Mouse (Mus musculus) urinary bladder, adult 18-20 months (tissue): ENCODE measurements at regions not wholly inside any gene's neighbourhood (a gene's known extent, or its start where the extent isn't known, plus 50 kb on each side); places are given as distances from the start of the nearest gene placed in this dataset.
A peak's percentile ranks its signal among the peaks of the same experiment; 100 is the strongest.

Experiments used
- DNase-seq, 2 experiments: peaks; one replicate each; pipeline ENCODE4 v3.0.0; 2022; ENCODE audit warnings: low spot score in 2 of 2, mixed read lengths in 2 of 2

DNA sequence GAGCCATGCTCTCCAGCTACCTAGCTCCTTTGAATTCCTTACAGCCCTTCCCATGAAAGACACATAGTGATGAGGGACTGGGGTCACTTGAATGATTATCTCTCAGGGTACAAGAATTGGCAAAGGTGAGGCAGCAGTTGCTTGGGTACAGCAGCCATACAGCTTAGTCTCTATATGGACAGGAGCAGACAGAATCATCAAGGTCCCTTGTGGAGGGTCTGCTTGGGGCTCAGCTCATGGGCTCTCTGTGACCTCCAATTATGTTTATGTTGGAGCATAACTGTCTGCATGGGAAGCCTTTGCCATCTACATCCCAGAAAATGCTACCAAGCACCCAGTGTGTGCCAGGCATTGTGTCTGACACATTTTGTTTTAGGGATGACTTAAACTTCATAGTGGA lies 118.4 kb upstream of the Lhcgr start:
- DNase-seq, result no peak

DNA sequence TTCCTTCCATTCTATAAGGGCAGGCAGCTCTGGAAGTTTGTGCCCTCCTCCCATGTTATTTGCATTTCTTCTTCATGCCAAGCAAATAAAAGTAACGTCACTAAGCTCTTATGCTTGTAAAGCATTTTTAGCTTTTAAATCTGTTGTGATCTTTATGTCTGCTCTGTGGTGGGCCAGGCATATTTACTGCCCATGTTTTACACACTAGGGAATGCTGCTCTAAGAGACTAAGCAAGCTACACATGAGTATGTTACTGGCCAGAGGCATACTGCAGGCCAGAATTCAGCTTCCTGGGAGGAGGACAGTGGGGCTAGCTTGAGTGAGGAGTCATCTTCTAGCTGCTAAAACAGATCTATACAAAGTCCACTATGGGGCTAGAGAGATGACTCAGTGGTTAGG lies 110.0 kb upstream of the Lhcgr start:
- no peak for DNase-seq

DNA sequence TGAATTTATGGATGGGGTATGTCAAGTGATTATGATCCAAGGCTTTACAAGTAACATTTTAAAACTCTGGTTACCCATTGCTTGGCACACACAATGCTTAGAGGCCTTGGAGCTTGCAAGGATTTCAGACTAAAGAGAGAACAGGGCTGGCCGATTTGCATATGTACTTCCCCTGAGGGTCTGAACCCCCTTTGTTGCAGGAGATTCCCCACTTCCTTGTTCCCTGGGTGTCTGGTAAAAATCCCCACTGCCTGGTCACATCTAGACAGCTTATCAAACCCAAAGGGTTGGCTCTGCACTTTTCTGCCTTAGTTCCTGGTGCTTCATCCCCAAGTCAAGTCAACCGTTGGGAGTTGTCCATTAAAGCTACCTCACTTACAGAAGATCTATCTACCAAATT lies 109.1 kb upstream of the Lhcgr start:
- no peak for DNase-seq

DNA sequence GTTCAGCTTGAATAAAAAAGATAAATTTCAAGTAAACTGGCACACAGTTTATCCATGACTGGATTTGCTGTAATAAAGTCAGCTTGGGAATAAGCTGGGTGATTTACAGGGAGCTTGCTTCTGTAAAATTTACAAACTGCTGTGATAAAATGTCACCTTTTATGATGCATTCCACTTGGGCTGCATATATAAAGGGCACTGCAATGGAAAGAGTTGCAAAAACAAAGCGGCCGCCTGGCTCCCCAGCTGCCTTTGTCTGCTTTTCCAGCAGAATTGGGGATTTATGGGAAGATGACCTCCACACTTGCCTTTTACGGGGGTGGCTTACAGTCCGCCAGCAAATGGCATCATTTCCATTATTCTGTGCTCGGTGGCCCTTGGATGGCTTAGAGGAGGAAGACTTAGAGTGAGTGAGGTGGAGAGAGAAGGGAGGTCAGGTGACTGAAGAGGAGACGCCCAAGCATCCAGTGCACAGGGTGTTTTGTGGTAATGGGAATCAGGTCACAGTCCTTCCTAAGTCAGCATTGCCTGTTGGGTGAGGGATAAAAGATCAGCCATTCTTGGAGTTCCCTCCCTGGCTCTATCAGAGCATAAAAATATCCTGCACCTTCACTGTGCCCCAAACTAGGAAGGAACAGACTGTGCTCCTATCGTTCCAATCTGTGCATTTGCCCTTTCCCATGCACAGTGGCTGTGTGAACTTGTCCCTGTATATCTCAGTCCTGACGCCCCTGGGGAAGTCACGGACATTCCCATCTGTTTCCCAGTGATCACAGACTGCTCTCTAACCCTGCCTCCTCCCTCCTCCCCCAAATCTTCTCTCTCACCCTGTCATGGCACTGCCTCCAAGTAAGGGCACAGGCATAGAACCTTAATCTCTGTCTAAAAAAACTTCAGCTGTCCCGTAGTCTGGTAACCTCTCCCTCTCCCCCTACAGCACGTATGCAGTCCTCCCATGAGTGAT lies 107.2 kb upstream of the Lhcgr start:
- no peak for DNase-seq

DNA sequence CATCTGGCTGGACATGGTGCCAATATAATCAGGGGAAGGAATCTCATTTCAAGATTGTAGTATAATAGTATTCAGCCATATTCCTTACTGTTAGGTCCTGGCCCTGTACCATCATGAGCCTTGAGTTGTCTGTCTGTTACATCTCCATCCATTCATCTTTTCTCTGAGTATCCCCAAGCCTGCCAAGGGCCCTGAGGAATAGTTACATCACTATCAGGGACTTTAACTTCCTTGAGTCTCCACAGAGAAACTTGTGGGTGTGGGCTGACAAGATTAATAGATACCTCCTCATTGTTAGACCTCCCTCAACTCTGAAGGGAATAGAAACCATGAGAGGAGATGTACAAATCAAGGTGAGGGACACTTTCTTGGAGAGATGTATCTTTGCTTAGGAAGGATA lies 101.7 kb upstream of the Lhcgr start:
- DNase-seq, result no peak

DNA sequence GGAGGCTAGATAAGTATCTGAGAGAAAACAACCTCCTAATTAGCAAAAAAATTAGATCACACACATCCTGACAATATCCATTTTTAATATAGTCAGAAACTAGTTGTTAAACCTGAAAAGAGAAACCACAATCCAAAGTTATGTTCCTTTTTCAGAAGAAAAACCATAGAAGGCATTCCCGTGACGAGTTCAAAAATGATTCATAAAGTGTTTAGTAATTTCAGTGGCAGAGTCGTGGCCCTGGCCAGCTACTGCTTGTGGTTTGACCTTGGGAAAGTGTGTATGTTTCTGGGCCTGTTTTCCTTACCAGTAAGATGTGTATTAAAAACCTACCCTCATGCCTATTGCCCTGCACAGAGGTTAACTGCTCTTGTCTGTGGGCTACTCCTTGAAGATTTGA lies 93.7 kb upstream of the Lhcgr start:
- DNase-seq, result no peak

DNA sequence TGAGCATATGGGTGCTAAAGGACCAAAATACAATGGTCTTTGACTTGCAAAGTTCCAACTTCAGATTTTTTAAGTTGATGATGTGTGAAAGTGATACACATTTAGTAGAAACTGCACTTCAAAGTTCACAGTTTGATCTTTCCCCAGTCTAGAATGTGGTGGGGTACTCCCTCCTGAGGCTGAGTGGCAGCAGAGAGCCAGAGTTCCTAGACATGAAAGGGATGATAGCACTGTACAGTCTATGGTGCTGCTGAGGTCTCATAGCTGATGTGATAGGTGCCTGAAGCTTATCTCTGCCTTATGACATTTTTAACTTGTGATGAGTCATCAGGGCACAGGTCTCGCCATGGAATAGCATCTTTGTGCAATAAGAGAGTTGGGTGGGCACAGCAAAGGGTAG lies 87.9 kb upstream of the Lhcgr start:
- DNase-seq, result no peak

DNA sequence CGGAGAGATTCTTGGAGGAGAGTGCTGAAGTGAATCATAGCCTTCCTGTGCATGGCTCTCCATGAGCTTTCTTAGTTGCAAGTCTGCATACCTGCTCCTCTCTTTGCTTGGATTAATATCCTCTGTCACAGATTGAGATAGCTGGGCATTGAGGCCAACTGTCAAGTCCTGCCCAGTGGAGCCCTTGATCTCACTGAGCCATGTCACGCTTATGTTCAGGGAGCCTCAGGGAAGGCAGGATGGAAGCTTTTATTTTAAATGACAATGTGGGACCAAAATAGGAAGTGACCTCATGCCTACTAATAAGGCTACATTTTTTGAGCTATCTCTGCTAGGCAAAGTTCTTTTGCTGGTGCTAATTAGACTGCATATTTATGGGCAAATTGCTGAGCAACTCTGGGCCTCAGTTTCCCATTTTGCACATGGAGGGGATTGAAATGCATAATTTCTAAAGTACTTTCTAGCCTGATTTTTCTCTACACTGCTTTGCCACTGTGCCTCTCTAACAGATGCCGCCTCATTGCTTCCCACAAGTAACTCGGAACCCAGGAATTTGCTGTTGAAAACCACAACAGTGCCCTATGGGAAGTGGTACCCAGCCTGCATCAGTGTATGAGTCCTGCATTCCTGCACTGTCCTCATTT lies 78.7 kb upstream of the Lhcgr start:
- DNase-seq, result no peak

DNA sequence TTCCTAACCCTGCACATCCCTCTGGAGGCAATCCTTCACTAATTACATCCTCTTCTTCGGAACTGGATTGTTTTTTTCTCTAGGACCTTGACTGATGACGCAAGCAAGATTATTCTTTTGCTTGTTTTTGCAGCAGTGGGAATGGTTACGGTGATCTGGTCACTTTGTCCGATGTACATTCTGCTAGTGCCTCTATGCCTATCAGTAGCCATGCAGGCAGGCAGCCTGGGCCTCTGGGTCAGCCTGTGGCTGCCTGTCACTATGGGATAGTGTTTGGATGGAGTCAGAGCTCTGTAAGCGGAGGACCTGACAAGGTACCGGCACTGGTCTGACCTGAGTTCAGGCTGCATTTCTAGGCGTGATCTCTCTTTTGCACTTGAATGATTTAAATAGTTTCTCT lies 72.8 kb upstream of the Lhcgr start:
- no peak for DNase-seq

DNA sequence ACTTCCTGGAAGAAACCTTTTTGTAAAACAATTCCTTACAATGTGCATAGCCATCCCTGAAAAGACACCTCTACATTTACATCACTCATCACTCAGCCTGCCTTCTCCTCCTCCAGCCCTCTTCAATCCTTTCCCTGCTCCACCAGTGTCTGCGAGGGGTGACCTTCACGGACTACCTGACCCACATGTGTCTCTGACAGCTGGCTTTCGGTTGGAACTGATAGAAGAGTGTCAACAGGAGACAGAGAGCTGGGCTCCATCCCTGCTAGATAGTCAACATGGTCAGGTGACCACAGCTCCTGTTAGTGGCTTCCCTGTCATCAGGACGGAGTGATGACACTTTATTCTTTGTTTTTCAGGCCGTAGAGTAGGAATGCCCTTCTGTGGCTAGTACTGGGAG lies 72.4 kb upstream of the Lhcgr start:
- no peak for DNase-seq

DNA sequence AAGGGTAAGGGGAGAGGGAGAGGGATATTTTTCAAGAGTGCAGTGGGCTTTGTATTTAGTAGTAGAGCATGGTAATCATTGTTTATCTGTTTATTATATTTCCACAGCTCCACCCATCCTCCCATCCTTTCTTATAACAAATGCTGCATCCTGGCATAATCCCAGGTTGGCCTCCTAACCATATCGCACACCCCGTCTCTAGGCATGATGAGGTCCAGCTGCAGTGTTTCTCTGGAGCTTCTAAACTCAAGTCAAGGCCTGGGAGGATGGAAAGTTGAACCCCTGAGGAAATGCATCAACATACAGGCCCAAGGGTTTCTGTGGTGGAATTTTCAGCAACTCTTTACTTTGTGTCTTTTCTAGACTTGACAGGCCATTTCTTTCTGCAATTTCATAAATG lies 69.3 kb upstream of the Lhcgr start:
- DNase-seq, result no peak

DNA sequence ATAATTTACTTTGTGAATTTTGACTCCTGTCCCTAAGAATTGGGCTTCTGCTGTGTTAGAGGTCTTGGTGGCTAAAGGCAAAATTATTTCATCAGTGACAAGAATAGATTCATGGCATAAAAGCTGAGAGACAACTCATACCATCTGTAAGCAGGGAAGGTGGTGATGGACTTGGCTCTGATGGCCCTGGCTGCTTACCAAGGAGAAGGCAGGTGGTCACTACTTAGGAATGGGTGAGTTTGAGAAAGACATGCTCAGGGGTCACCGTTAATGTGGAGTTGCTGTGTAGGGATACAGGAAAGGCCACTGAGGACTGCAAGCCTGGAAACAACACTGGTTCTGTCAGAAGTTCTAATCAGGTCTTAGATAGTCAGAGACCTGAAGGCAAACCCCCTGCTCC lies 68.8 kb upstream of the Lhcgr start:
- no peak for DNase-seq

DNA sequence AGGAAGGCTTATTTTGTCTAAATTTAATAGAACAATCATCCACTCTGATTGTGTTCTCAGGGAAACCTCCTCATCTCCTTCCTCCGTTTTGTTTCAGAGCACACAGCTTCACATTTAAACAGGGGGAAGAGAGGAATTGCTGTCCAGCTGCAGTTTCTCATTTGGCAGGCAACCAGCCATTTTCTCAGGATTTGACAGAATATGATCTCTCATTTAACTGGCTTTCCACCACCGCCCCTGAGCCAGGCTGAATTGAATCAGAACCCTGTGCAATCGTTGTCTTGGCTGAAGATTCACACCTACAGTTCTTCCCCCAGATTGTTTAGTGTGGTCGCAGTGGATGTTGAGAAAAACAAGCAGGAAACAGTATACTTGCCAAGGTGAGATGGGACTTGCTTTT lies 66.9 kb upstream of the Lhcgr start:
- DNase-seq, result peak in 1 of 2 experiments; percentile 3

DNA sequence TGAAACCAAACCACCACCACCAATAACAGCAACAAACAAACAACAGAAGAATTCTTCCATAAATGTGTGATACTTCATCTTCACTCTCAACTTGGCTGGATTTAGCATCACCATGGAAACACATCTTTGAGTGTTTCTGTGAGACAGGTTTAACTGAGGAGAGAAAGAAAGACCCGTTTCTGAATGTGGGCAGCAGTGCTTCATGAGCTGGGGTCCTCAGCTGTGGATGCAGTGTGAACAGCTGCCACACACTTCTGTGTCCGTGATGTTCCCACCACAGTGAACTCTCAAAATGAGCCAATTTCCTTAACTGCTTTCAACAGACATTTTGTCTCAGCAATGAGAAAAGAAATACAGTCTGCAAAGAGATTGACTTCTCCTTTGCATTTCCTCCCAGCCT lies 55.5 kb upstream of the Lhcgr start:
- no peak for DNase-seq

DNA sequence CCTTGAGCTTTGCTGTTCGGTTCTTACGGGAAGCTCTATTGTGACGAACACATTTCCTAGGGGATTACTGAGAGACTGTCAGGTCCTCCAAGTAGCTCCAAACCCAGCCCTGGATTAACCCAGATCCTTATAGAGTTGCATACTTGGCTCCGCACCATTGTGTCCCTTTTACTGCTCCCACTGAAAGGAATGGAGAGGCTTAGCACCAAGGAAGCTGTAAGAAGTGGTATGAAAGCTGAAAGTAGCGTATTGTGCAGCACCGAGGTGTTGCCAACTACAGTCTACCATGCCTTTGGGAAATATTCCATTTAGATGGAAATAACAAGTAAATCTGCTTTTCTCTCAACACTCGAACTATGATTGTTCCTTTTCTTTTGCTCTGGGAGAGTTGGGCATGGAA lies 53.5 kb upstream of the Lhcgr start:
- no peak for DNase-seq
